ENCODE assay signal across 12 mouse cellular contexts in the genomic region with DNA sequence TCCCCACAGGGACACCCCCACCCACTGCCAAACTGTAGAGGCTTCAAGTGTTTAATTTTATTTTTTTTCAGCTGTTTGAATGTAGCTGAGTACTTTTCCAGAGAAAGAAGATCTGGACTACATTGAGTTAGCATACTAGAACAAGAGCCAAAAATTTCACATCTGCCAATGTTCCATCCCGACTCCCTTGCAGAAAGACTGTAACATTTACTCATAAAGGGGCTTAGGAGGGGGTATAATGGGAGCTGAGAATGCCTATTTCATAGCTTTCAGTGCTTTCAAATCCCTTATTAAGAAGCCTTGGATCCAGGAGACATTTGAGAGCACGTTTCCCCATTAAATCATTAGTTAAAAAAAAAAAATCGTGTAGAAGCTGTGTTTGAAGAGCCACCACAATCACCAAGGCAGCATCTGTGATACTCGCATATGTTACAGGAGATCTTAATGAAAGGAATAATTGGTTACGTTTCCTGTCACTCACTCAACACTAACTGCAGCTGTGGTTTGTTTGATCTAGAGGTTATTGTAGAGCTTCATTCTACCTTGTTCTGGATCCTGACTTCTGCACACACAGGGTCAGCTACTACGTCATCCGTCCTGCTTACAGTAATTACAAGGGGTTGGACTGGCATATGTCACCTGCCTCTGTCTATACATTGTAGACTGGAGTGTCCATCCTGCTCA. TPM values are rescaled to one million over a fixed set of nuclear protein-coding genes. Genes with fewer than 3 reads are reported as not detected.
DNase-seq lines count a peak whose midpoint lies in the region; ATAC-seq lines count a peak whose summit lies in the region.
"Had no signal": no experiment of that assay in that cellular context is flagged by ENCODE, and none has a peak within 500 bp of the region (broad histone marks: within the 10 kb centered on the region; RNA-seq: fewer than 3 reads in every experiment).

No protein-coding gene starts in this region.

- no peaks in the 10 kb centered on the region; the same call in 1 of the 2 replicates for H3K9me3 ChIP-seq in heart, embryonic 15.5 days (replicated peaks)
- H3K9me3 ChIP-seq in limb, embryonic 12.5 days = no peaks in the 10 kb centered on the region
- H3K9me3 ChIP-seq: hindbrain, embryonic 15.5 days had no signal

- H3K4me3 ChIP-seq in heart, embryonic 15.5 days = no peak overlapping the region
- no peak overlapping the region for H3K4me3 ChIP-seq in brown adipose tissue, adult 24 weeks (ENCODE audit: insufficient read depth, low read depth, low read length)
- no peak overlapping the region for H3K4me3 ChIP-seq in limb, embryonic 12.5 days (replicated peaks)
- H3K4me3 ChIP-seq: hindbrain, embryonic 15.5 days had no signal

- H3K27ac ChIP-seq in heart, embryonic 15.5 days = 0 out of 2 replicates have a peak overlapping the region, but pooled peaks have one; percentile 1
- H3K27ac ChIP-seq in brown adipose tissue, adult 24 weeks (replicated peaks; ENCODE audit: low read depth, low read length) = peak overlapping the region; percentile 90
- peak overlapping the region; percentile 82 for H3K27ac ChIP-seq in limb, embryonic 12.5 days
- H3K27ac ChIP-seq: hindbrain, embryonic 15.5 days had no signal

- no peak for ATAC-seq in heart, embryonic 15.5 days (replicated peaks; ENCODE audit: insufficient number of reproducible peaks, insufficient read depth, low FRiP score, low read depth)
- ATAC-seq in limb, embryonic 12.5 days (ENCODE audit: insufficient number of reproducible peaks, insufficient read depth, low FRiP score, low TSS enrichment, low read depth) = no peak
- ATAC-seq in megakaryocyte-erythroid progenitor cell, adult 5-6 weeks (replicated peaks; ENCODE audit: low FRiP score, low TSS enrichment, poor library complexity, severe bottlenecking) = no peak

- H3K4me1 ChIP-seq in heart, embryonic 15.5 days (replicated peaks) = peaks cover 7% of the 10 kb centered on the region; the same call in 1 of the 2 replicates
- H3K4me1 ChIP-seq in brown adipose tissue, adult 24 weeks (ENCODE audit: control insufficient read depth, insufficient read depth, insufficient read length, low read length) = peaks cover 36% of the 10 kb centered on the region
- peaks cover 14% of the 10 kb centered on the region; the same call in 1 of the 2 replicates for H3K4me1 ChIP-seq in limb, embryonic 12.5 days (replicated peaks)
- H3K4me1 ChIP-seq: hindbrain, embryonic 15.5 days had no signal

- H3K9ac ChIP-seq in heart, embryonic 15.5 days = no peak overlapping the region
- H3K9ac ChIP-seq in limb, embryonic 12.5 days (replicated peaks) = no peak overlapping the region
- H3K9ac ChIP-seq: hindbrain, embryonic 15.5 days had no signal

- WGBS in heart, embryonic 15.5 days = 67% methylated on average over 7 of the region's 7 CpGs
- WGBS in limb, embryonic 12.5 days = 43% methylated on average over 7 of the region's 7 CpGs

- intact Hi-C loops in heart, postnatal 10 days (cut with DNase I) = no loop called here

- H3K27me3 ChIP-seq in heart, embryonic 15.5 days = no peaks in the 10 kb centered on the region
- no peaks in the 10 kb centered on the region for H3K27me3 ChIP-seq in limb, embryonic 12.5 days
- H3K27me3 ChIP-seq: CH12.LX; hindbrain, embryonic 15.5 days had no signal

- H3K36me3 ChIP-seq in heart, embryonic 15.5 days = no peaks in the 10 kb centered on the region
- no peaks in the 10 kb centered on the region for H3K36me3 ChIP-seq in limb, embryonic 12.5 days
- H3K36me3 ChIP-seq: hindbrain, embryonic 15.5 days had no signal

- DNase-seq in heart, postnatal 10 days = no peak
- DNase-seq in CD4-positive helper T cell, adult 2 months (ENCODE audit: low read depth, low spot score) = peak; percentile 88
- DNase-seq in testis, postnatal 14 days (ENCODE audit: low spot score) = no peak
- DNase-seq in kidney, adult 11 months = no peak
- DNase-seq: midbrain, embryonic 14.5 days; spleen, adult 18-20 months had no signal

- H3K4me2 ChIP-seq in heart, embryonic 15.5 days = no peak overlapping the region
- no peak overlapping the region for H3K4me2 ChIP-seq in limb, embryonic 12.5 days
- H3K4me2 ChIP-seq: hindbrain, embryonic 15.5 days had no signal

RNA-seq across cellular contexts. Expression of a gene that starts 35.8 kb away (rescaled TPM):
- 21.1 and 22.2 TPM in 2 replicates for polyA plus RNA-seq in heart, embryonic 15.5 days (2015; fragmentation: Nextera tagmentation; extraction: Ambion mirVana)
- 10 to 100 TPM; 37.7 to 41.0 TPM for total RNA-seq in heart, postnatal 10 days (2021)
- polyA plus RNA-seq in brown adipose tissue, adult 24 weeks (2012; ENCODE audit: insufficient read depth, insufficient read length, missing spikeins) = 45.2 and 49.4 TPM in 2 replicates
- 28.9 and 30.6 TPM in 2 replicates for polyA plus RNA-seq in limb, embryonic 12.5 days (2016; fragmentation: Nextera tagmentation; extraction: Ambion mirVana)
- 25.8 and 28.9 TPM in 2 replicates for total RNA-seq in megakaryocyte-erythroid progenitor cell, adult 5-6 weeks (2014; fragmentation: Nextera tagmentation)
- 16.5 and 20.0 TPM in 2 replicates for total RNA-seq in megakaryocyte-erythroid progenitor cell, adult 5-6 weeks (2017)

Comparison
In these comparisons a context has a peak if more than half of its experiments do, and no peak if none do; other contexts are left out.
1. H3K27ac ChIP-seq: peak in every context shown above with its lines; median percentile 90 in brown adipose tissue, adult 24 weeks; 82 in limb, embryonic 12.5 days; 1 in heart, embryonic 15.5 days.